Mouse (Mus musculus): ENCODE data around the gene Brd3os. TPM values are rescaled to one million over a fixed set of nuclear protein-coding genes. Genes with fewer than 3 reads are reported as not detected.

Brd3os gene
- total RNA-seq, 2 experiments from 2014 or later, result 0.94 to 1.6 TPM

DNA sequence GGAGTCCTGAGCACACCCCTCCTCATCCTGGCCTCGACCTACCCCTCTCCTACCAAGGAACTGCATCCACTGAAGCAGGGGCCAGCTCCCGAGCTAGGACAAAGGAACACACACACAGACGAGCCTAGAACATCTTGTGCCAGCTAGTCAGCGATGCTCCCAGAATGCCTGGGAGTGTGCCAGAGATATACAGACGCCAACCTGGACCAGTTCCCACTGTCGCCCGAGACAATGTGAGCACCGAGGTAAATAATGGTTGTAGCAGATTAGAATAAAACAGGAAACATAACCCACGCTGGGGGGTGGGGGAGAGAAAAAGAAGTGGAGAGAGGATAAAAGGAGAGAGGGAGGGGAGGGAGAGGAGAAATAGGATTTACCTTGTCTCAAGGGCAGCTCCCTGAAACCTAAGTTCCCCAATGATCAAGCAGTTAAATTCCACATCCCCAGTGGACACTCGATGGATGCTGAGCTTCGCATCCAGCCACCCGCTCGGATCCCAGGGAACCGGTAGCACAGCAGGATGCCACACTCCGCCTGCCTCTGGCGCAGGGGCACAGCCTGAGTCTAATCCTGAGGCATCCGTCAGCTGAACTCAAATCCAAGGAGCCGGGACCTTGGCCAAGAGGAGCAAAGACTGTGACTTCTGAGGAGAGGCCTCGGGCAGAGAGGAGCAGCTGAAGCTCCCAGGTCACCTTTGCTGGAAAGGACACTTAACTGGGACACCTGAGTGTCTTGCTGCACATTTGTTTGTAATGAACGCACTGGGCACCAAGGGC lies 20.6 kb upstream of the Brd3os start:
- no peak for DNase-seq

DNA sequence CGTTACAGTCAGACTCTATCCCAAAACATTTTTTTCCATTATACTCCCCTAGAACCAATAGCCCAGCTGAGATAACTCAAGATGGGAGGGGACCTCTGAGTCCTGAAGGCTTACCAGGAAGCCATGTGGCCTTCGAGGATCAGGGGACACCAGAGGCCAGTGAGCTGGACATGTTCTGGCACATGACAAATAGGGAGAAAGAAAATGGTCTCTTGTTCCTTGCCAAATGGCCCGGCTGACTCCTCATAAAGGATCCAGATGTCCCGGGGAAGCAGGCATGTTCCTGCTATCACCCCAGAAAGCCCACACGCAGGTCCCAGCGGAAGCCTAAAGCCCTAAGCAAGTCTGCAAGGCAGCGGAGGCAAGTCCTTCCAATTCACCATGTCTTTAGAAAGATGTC lies 18.5 kb upstream of the Brd3os start:
- no peak for DNase-seq

- DNase-seq, result no peak
Observed at GRCm38 (mm10) chr2:27425161-27425611, 16.9 kb upstream of the Brd3os start.

DNA sequence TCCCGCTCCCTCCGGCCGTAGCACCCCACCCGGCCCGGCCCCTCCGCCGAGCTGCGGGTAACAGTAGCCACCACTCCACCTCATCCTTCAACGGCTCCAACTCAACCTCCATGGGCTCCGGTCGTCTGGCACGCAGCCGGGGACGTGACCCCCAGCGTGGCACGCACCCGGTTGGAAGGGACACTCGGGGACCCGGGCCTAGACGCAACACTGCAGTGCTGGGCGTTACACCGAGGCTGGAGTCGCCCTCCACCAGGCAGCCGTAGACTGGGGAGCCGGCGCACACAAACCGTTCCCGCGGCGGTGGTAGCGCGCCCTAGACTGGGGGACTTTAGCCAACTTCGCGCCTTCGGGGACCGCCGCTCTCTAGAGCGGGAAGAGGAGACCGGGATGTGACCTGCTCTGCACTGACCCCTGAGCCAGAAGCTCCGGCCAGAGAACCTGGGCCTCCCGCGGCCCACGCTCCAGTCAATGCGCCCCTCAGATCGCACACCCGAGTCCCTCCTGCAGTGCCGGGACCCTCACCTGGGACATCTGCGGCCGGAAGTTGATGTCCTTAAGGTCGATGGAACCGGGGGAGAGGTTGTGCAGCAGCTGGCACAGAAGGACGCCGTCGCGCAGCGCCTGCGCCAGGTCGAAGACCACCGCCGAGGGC lies 16.2 kb upstream of the Brd3os start:
- DNase-seq, result peak; percentile 53

DNA sequence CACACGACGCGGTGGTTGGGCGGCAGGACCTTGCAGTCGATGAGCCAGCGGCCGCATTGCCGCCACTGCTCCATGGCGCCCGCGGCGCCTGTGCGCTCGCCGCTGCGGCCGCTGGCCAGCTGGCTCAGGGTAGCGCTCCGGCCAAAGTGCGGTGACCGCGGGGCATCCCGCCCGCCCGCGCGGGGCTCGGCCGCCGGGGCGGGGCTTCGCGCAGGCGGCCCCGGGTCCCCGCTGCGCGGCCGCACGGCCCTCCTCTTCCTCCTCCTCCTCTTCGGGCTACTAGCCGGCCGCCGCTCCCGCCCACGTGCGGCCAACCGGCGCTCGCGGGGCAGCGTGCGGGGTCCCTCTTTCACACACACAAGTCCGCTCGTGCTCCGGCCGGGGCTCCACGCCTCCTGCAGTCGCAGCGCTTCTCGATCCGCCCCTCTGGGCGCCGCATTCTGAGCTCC lies 15.7 kb upstream of the Brd3os start:
- peak; percentile 53 for DNase-seq

- peak; percentile 90 for DNase-seq
Observed at GRCm38 (mm10) chr2:27426855-27427457, 15.2 kb upstream of the Brd3os start, which contains the start of gene Vav2. Gene Vav2, minus strand, starts transcription at chr2:27427033.

DNA sequence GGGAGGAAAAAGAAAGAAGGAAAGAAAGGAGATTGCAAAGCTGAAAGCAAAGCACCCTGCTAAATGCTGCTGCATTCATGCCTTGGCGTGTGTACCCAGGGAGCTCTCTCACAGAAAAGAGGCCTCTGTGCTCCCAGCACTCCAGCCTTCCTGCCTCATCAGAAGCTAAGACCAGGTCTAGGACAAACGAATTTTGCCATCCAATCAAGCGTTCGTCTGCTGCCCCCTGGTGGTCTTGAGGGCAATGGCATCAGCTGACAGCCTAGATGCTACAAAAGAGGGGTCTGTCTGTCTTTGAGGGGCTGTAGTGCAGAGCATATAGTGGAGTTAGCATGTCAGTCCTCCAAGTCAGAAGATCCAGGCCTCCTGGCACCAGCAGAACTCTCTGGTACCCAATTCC lies 14.1 kb upstream of the Brd3os start:
- DNase-seq, result peak; percentile 88

GRCm38 (mm10) chr2:27430621-27431020 lies 11.5 kb upstream of the Brd3os start:
- DNase-seq, result no peak

DNA sequence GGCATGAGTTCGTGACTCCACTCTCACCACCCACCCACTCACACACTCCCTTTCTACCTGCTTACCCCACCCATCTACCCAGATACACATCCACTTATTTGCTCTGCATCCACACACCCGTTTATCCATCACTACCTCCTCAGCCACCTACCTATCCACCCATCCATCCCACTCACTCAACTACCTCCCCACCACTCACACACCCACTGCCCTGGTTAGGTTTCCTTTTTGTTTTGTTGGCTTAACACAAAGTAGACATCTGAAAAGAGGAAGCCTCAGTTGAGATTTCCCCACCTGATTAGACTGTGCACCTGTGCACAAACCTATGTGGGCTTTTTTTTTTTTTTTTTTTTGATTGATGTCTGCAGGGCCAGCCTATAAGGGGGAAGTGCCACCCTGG lies 9.5 kb upstream of the Brd3os start:
- no peak for DNase-seq

DNA sequence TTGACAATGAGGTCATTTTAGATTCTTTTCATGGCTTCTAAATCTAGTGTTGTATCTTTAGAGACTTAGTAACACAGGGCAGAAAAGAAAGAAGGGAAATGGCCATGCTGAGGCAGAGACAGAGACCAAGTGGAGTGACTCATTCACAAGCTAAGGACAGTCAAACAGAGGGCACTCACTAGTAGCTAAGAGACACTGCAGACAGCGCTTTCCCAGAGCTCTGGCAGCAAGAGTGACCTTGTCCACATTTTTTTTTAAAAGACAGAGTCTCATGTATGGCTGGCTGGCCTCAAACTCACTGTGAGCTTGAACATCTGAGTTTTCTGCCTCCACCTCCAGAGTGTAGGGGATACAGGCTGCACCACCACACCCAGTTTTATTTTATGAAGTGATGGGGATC lies 4.2 kb upstream of the Brd3os start:
- DNase-seq, result no peak

GRCm38 (mm10) chr2:27438281-27438680 lies 3.8 kb upstream of the Brd3os start:
- no peak for DNase-seq

DNA sequence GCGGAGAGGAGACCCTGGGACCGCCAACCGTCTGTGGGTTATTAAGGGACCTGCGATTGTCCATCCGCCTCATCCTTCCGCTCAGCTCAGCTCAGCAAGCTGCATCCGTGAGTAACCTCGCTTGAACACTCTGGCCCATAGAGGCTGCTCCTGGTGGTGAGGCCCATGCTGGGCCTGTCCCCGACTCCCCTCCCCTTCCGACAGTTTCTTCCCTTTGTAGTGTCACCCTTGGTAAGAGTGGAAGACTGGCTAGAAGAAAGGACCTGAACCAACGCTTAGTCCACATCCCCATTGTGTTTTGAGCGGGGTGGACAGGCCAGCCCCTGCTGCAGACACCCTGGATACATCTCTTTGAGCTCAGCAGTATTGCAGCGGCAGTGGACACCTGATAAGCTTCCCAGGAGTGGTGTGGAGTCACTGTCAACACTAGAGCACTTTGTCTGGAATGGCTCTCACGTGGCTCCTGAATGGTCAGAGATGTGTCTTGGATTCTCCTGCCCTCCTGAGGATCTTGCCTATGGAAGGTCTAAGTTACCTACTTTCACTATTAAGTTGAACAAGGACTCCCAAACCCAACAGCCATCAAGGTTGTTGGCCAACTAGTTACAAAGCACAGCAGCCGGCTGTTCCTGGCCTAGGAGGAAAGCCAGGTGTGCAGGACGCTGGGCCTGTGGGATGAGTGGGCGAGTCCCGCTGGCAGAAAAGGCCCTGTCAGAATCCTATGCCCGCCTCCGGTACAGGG lies 755 bp downstream of the Brd3os start:
- no peak for DNase-seq

GRCm38 (mm10) chr2:27443450-27443708 lies 1.3 kb downstream of the Brd3os start:
- no peak for DNase-seq

DNA sequence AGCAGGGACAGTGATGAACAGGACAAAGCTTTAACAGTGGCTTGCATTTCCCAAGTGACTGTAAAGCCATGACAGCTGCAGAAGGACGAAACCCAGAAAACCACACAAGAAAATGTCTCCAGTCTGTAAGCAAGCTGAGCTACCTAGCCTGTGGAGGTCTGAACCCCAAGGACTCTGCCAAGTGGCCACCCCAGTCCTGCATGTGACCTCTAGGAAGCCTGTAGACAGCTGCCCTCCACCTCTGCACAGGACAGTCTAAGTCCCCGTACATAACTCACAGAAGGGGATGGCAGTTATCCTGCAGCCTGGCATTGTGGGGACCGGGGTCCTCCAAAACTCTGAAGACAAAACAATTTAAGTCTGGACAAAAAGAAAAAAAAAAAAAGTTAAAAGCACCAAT lies 3.8 kb downstream of the Brd3os start:
- no peak for DNase-seq

GRCm38 (mm10) chr2:27446812-27447211 lies 4.7 kb downstream of the Brd3os start:
- no peak for DNase-seq

DNA sequence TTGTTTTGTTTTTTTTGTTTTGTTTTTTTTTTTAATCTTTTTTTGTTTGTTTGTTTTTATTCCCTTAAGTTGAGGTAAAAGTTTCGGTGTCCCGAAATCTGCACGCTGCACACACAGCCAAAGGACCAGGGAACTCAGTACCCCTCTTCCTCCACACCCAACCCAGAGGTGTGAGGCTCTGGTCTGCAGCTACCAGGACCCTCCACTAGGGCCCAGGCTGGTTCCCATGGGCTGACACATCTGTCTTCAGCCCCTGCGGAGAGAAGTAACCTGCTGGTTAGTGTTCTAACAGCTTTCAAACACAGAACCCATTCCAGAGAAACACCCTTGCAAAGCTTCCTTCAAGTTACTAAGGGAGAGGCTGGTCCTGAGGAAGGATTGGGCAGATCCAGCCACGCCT lies 5.7 kb downstream of the Brd3os start:
- DNase-seq, result no peak

GRCm38 (mm10) chr2:27450226-27450625 lies 8.1 kb downstream of the Brd3os start:
- DNase-seq, result no peak

DNA sequence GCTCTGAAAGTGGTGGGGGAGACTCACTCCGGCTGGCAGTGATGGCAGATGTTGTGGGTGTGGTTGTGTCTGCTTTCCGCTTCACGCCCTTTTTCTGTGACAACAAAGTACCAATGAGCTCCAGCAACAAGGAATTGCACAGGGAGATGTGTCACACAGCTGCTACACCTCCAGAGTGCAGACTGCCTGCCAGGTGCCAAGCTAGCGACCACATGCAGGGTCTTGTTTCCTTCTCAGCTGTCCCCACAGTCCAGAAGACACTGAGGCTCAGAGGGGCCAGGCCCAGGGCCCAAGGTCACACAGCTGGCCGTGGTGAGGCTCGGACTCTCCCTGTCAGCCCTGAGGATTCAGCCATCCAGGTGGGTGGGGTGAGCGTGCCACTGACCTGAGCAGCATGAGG lies 17.6 kb downstream of the Brd3os start:
- no peak for DNase-seq

DNA sequence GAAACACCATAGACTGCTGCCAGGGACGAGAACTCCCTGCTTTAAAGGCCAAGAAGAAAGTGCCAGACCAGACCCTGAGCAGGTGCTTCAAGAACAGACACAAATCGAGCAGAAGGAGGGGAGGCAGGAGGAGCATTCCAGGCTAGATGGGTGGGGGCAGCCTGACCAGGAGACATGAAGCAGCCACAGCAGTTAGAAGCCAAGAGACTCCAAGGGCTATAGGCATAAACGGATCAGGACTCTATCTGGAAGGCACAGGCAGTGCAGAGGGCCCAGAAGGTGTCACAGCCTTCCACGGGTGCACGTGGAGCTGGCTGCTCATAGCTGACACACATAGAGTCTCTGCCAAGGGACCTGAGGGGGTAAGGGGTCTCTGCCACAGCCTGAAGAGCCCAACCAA lies 18.0 kb downstream of the Brd3os start:
- no peak for DNase-seq

GRCm38 (mm10) chr2:27460651-27461050 lies 18.5 kb downstream of the Brd3os start:
- no peak for DNase-seq

GRCm38 (mm10) chr2:27461881-27462660 lies 19.9 kb downstream of the Brd3os start:
- no peak for DNase-seq

DNA sequence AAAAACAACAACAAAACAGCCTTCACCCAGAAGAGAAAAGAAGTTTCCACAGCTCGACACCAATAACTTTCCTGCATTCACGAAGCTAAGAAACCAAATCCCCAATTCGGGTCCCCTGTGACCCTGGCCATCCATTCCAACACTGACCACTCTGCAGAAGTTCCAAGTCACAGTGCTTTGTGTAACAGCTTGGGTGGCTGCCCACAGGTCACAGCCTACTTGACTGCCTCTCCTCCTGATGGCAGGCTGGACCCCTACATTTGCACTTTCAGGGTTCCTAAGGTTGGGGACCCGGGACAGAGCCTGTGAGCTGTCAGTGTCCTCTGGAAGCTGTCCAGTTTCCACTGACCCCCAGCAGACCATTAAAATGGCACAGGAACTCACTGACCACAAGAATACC lies 20.8 kb downstream of the Brd3os start:
- no peak for DNase-seq
